Mouse (Mus musculus): ENCODE data around the gene Cda.

GRCm38 (mm10) chr4:138292028-138292427 is 75.8 kb downstream of the Cda start:
- no peak for TF ChIP-seq CTCF (IDR thresholded peaks at IDR 0.05; ENCODE audit: control insufficient read depth, insufficient read depth, low read length)
- TF ChIP-seq POLR2A (IDR thresholded peaks at IDR 0.05; ENCODE audit: borderline replicate concordance, control insufficient read depth, low read depth, low read length), result no peak
